Mouse (Mus musculus): ENCODE data around the gene Crygn. TPM values are rescaled to one million over a fixed set of nuclear protein-coding genes. Genes with fewer than 3 reads are reported as not detected.
A peak's percentile ranks its signal among the peaks of the same experiment; 100 is the strongest.

The Crygn gene
- total RNA-seq, 2 experiments from 2014 or later, result 1.5 to 1.8 TPM

- peak; percentile 62 to 72 for DNase-seq (ENCODE audit: low spot score in 2 of 2)
Observed at GRCm38 (mm10) chr5:24713199-24713598, 44.6 kb downstream of the Crygn start.

- no peak for DNase-seq (ENCODE audit: low spot score in 2 of 2)
Observed at GRCm38 (mm10) chr5:24711615-24712014, 46.2 kb downstream of the Crygn start.

GRCm38 (mm10) chr5:24709962-24710361, 47.8 kb downstream of the Crygn start:
- DNase-seq (ENCODE audit: low spot score in 2 of 2), result no peak

- no peak for DNase-seq (ENCODE audit: low spot score in 2 of 2)
Observed at GRCm38 (mm10) chr5:24704615-24705014, 53.2 kb downstream of the Crygn start.

GRCm38 (mm10) chr5:24701271-24701670, 56.5 kb downstream of the Crygn start:
- no peak for DNase-seq (ENCODE audit: low spot score in 2 of 2)

Other genes with a start within 250 kb of the Crygn start
- not detected for gene Gbx1, start 230.8 kb downstream of the Crygn start, total RNA-seq (2021)
- under 1 TPM; 0.38 to 0.41 TPM for gene Asb10, start 217.0 kb downstream of the Crygn start, total RNA-seq (2021)
- gene 4931409K22Rik, start 201.2 kb downstream of the Crygn start, total RNA-seq (2021), result not detected
- gene Abcf2, start 180.5 kb downstream of the Crygn start, total RNA-seq (2021), result 10 to 100 TPM; 53.2 to 57.3 TPM
- gene Chpf2, start 171.3 kb downstream of the Crygn start, total RNA-seq (2021), result 10 to 100 TPM; 54.6 to 64.1 TPM
- gene Smarcd3, start 133.6 kb downstream of the Crygn start, total RNA-seq (2021), result 100 to 1,000 TPM; 136 to 148 TPM
- 10 to 100 TPM; 71.7 to 75.3 TPM for gene Nub1, start 72.5 kb downstream of the Crygn start, total RNA-seq (2021)
- gene Wdr86, start 27.3 kb downstream of the Crygn start, total RNA-seq (2021), result 1 to 10 TPM; 1.5 to 2.4 TPM
- gene Rheb, start 84.6 kb upstream of the Crygn start, total RNA-seq (2021), result 100 to 1,000 TPM; 120 to 122 TPM

All from layer of hippocampus, postnatal 10 days (tissue).